Mouse (Mus musculus) G1E (cell line): ENCODE results near the gene Mtus2.

Experiments
- CTCF ChIP-seq: IDR thresholded peaks from 2 replicates; pipeline ENCODE4 v1.5.1; 2012; ENCODE audit warnings: low read depth, low read length, inconsistent platforms, mixed read lengths
- GATA1 ChIP-seq: IDR thresholded peaks from 2 replicates; pipeline ENCODE4 v1.6.1; 2012; ENCODE audit warnings: borderline replicate concordance, low read length, inconsistent platforms, mixed read lengths
- TAL1 ChIP-seq: conservative IDR thresholded peaks from 2 replicates; pipeline ENCODE4 v1.6.1; 2012; ENCODE audit warnings: low read depth, low read length, inconsistent platforms, mixed read lengths

- TF ChIP-seq CTCF = no peak
- TF ChIP-seq GATA1 = no peak
- no peak for TF ChIP-seq TAL1
These were observed 48.1 kb downstream of the Mtus2 start for GRCm38 (mm10) chr5:148005263-148005662.
